Mouse (Mus musculus): Measurements from ENCODE around the gene Rhoa.
"Not testable (repeated sequence)": the region's sequence is repeated elsewhere in the genome, so short reads cannot be mapped to it uniquely, and the experiment has no call there.

Gene Rhoa

GRCm38 (mm10) chr9:108305629-108306520 lies at the start of gene Rhoa, which contains the start of gene Tcta:
TSS of gene Rhoa (plus strand) at chr9:108306129.
TSS of gene Tcta (minus strand) at chr9:108306160.
- CTCF ChIA-PET = no interaction called here

GRCm38 (mm10) chr9:108260526-108260925 lies 45.4 kb upstream of the Rhoa start:
- CTCF ChIA-PET = no interaction called here

- CTCF ChIA-PET = no interaction called here
These were observed 44.1 kb upstream of the Rhoa start for GRCm38 (mm10) chr9:108261865-108262264.

- CTCF ChIA-PET = interaction anchor here (0.6 kb wide), 1 partner anchor 84 kb away, joined by 3 read pairs; no protein-coding TSS in a partner anchor
These were observed 43.4 kb upstream of the Rhoa start for GRCm38 (mm10) chr9:108262494-108263049.

- CTCF ChIA-PET = interaction anchor here (0.6 kb wide), 1 partner anchor 83 kb away, joined by 3 read pairs; no protein-coding TSS in a partner anchor
These were observed 42.7 kb upstream of the Rhoa start for GRCm38 (mm10) chr9:108263131-108263681.

- CTCF ChIA-PET = no interaction called here
These were observed 42.2 kb upstream of the Rhoa start, which contains the start of gene Dag1 for GRCm38 (mm10) chr9:108263690-108264190. TSS of gene Dag1 (minus strand) at chr9:108263958.

- CTCF ChIA-PET = no interaction called here
These were observed 41.6 kb upstream of the Rhoa start for GRCm38 (mm10) chr9:108264191-108264921.

- CTCF ChIA-PET = interaction anchor here (0.6 to 0.7 kb wide), 3 partner anchors 42 to 62 kb away, joined by 4 to 7 read pairs (median 7); no protein-coding TSS in a partner anchor
These were observed 39.5 kb upstream of the Rhoa start for GRCm38 (mm10) chr9:108266261-108266935.

GRCm38 (mm10) chr9:108267691-108268090 lies 38.2 kb upstream of the Rhoa start:
- CTCF ChIA-PET = no interaction called here

GRCm38 (mm10) chr9:108268701-108269100 lies 37.2 kb upstream of the Rhoa start:
- CTCF ChIA-PET = not testable (repeated sequence)

GRCm38 (mm10) chr9:108271941-108272340 lies 34.0 kb upstream of the Rhoa start:
- CTCF ChIA-PET = interaction anchor here (0.7 kb wide), 2 partner anchors 16 to 25 kb away, joined by 3 read pairs; no protein-coding TSS in a partner anchor

GRCm38 (mm10) chr9:108272691-108273090 lies 33.2 kb upstream of the Rhoa start:
- CTCF ChIA-PET = interaction anchor here (0.7 kb wide), 1 partner anchor 15 kb away, joined by 3 read pairs; no protein-coding TSS in a partner anchor

GRCm38 (mm10) chr9:108273485-108273884 lies 32.4 kb upstream of the Rhoa start:
- CTCF ChIA-PET = no interaction called here

GRCm38 (mm10) chr9:108274476-108275330 lies 31.2 kb upstream of the Rhoa start:
- CTCF ChIA-PET = no interaction called here

GRCm38 (mm10) chr9:108275331-108275659 lies 30.6 kb upstream of the Rhoa start:
- CTCF ChIA-PET = no interaction called here

- CTCF ChIA-PET = interaction anchor here (0.6 to 0.7 kb wide), 2 partner anchors 25 to 71 kb away, joined by 3 read pairs; no protein-coding TSS in a partner anchor
These were observed 27.1 kb upstream of the Rhoa start for GRCm38 (mm10) chr9:108278697-108279450.

- CTCF ChIA-PET = no interaction called here
These were observed 25.7 kb upstream of the Rhoa start for GRCm38 (mm10) chr9:108280071-108280828.

GRCm38 (mm10) chr9:108284410-108284809 lies 21.5 kb upstream of the Rhoa start:
- CTCF ChIA-PET = interaction anchor here (0.9 to 1.3 kb wide), 3 partner anchors 12 to 64 kb away, joined by 3 to 7 read pairs (median 3); partner anchors contain the start of genes Amt, Gpx1 and Usp4
